Mouse (Mus musculus) forebrain, embryonic 16.5 days (tissue): ENCODE results near the gene Cdpf1. TPM values are rescaled to one million over a fixed set of nuclear protein-coding genes. Genes with fewer than 3 reads are reported as not detected.

Experiments
- ATAC-seq: fragments of 200-750 bp; cut with Nextera tagmentation; 2 replicates; pipeline ENCODE4 v1.8.0; 2017; ENCODE audit warnings: mild to moderate bottlenecking, moderate library complexity
- H3K27ac ChIP-seq: fragments of 300-500 bp; sonication (generic); 2 replicates; pipeline ENCODE4 v1.5.1; 2014; ENCODE audit warnings: low read length, control low read depth
- H3K27me3 ChIP-seq: fragments of 300-500 bp; sonication (generic); replicated peaks from 2 replicates; pipeline ENCODE4 v1.6.1; 2014; ENCODE audit warnings: low read length; ENCODE audit not compliant: control insufficient read depth, insufficient read depth
- H3K36me3 ChIP-seq: fragments of 300-500 bp; sonication (generic); 2 replicates; pipeline ENCODE4 v1.6.1; 2014; ENCODE audit not compliant: control insufficient read depth, insufficient read depth
- H3K4me1 ChIP-seq: fragments of 300-500 bp; sonication (generic); replicated peaks from 2 replicates; pipeline ENCODE4 v1.6.1; 2014; ENCODE audit warnings: low read length; ENCODE audit not compliant: control insufficient read depth, insufficient read depth
- H3K4me2 ChIP-seq: fragments of 300-500 bp; sonication (generic); 2 replicates; pipeline ENCODE4 v1.6.1; 2014; ENCODE audit warnings: mild to moderate bottlenecking, low read length, control low read depth
- H3K4me3 ChIP-seq: fragments of 300-500 bp; sonication (generic); replicated peaks from 2 replicates; pipeline ENCODE4 v1.5.1; 2014; ENCODE audit warnings: mild to moderate bottlenecking, low read length, control low read depth
- H3K9ac ChIP-seq: fragments of 300-500 bp; sonication (generic); replicated peaks from 2 replicates; pipeline ENCODE4 v1.6.1; 2014; ENCODE audit warnings: low read depth, low read length, control low read depth
- H3K9me3 ChIP-seq: fragments of 300-500 bp; sonication (generic); 2 replicates; pipeline ENCODE4 v1.6.1; 2016; ENCODE audit warnings: low read length; ENCODE audit not compliant: control insufficient read depth
- WGBS: fragments of 180-500 bp; shearing (Covaris S2); extraction: QIAGEN DNeasy Blood & Tissue Kit; methylation state at CpG from one replicate; pipeline ENCODE4 v1.1.7; 2014; 5-methylcytosine and 5-hydroxymethylcytosine counted together
- polyA plus RNA-seq: library from polyadenylated mRNA; unstranded; fragments of >200 nt; fragmentation: Nextera tagmentation; extraction: Ambion mirVana; gene quantifications from 2 replicates; pipeline ENCODE4 v1.2.1, GENCODE M21; 2015

Gene Cdpf1
- polyA plus RNA-seq, 1 experiment from 2014 or later = 24.1 TPM

DNA sequence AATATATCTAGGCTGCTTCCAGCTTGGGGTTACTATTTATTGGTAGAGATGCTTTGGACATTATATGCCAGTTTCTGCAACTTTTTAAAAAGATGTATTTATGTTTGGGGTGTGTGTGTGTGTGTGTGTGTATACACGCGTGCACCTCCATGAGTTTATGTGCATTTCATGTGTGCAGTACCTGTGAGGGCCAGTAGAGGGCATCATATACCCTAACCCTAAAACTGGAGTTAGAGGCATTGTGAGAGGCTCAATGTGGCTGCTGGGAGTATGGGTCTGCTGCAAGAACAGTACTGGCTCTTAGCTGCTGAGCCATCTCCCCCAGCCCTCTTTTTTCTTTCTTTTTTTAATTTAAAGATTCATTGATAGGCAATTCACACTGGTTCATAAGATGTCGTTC is 53.7 kb downstream of the Cdpf1 start:
- ATAC-seq = no peak
- 93% methylated on average over 3 of the region's 3 CpGs for WGBS
- Histone ChIP-seq H3K36me3 (no peaks in the 10 kb centered on the region), H3K4me3 (no peak overlapping the region), H3K4me1 (no peaks in the 10 kb centered on the region), H3K9me3 (peaks cover 7% of the 10 kb centered on the region; the same call in 1 of the 2 replicates), H3K9ac (no peak overlapping the region), H3K27me3 (no peaks in the 10 kb centered on the region), H3K27ac (no peak overlapping the region), H3K4me2 (no peak overlapping the region)

Other genes with a start within 250 kb of the Cdpf1 start
- gene Wnt7b, start 229.2 kb downstream of the Cdpf1 start, polyA plus RNA-seq = 110 and 125 TPM in 2 replicates
- 0.90 and 1.6 TPM in 2 replicates for gene Ppara, start 76.7 kb downstream of the Cdpf1 start, polyA plus RNA-seq
- 0.04 TPM in 2 replicates for gene Pkdrej, start 10.0 kb upstream of the Cdpf1 start, polyA plus RNA-seq
- 3.6 and 4.2 TPM in 2 replicates for gene Ttc38, start 20.6 kb upstream of the Cdpf1 start, polyA plus RNA-seq
- gene Gtse1, start 48.0 kb upstream of the Cdpf1 start, polyA plus RNA-seq = 12.7 and 15.4 TPM in 2 replicates
- 51.2 and 59.1 TPM in 2 replicates for gene Trmu, start 67.6 kb upstream of the Cdpf1 start, polyA plus RNA-seq
- 4.6 and 5.6 TPM in 2 replicates for gene Celsr1, start 222.1 kb upstream of the Cdpf1 start, polyA plus RNA-seq
- 56.8 and 57.8 TPM in 2 replicates for gene Gramd4, start 246.0 kb upstream of the Cdpf1 start, polyA plus RNA-seq